Mouse (Mus musculus): ENCODE measurements around the gene Kcne1. TPM values are rescaled to one million over a fixed set of nuclear protein-coding genes. Genes with fewer than 3 reads are reported as not detected.

Kcne1 gene
- polyA plus RNA-seq, 1 experiment from 2014 or later: 0.63 TPM

DNA sequence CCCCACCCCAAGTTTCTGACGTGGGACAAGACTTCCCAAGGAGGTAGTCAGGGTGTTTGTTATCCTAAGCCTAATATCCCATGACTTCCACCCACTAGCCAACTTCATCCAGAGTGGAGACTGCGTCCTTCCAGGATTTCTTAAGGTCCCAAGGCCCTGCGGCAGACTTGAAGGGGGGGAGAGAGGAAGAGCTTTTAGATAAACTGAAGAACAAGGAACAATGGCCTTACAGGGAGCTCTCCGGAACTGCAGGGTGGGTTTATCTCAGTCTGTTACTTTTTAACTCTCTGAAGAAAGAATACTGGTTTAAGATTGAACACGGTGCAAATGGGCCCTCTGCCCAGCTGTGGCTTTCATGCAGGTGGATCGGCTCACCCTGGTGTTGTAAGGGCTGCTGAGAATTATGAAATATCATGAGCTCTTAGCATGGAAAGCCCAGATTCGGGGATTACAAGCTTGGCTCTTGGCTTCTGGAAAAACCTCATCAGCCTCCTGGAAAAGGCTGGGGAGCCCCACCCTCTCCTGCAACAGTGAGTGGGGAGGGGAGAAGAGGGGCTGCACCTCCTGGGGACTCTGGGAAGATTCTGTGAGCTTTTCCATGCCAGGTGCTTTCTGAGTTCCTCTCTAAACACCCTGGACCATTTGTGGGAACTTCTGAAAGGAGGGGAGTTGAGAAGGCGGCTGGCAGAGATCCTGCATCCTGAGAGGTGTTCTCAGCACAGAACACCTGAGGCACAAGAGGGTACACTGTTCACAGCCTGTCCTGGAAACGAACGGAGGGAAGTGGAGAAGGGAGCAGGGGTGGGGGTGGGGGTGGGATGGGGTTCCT is 38.7 kb upstream of the Kcne1 start:
- no peaks in the 10 kb centered on the region for H3K27me3 ChIP-seq (ENCODE audit: control insufficient read depth, insufficient read depth, low read depth, low read length)
- peaks cover 28% of the 10 kb centered on the region for H3K36me3 ChIP-seq (ENCODE audit: control insufficient read depth, insufficient read depth, low read length)
- peak overlapping the region; percentile 91 for H3K4me2 ChIP-seq (ENCODE audit: low read depth, low read length)
- peak overlapping the region; percentile 62 for H3K4me3 ChIP-seq (ENCODE audit: low read length)
- ATAC-seq (ENCODE audit: low read depth): no peak
- peak overlapping the region; percentile 57 for H3K9ac ChIP-seq (ENCODE audit: low read length)
- no peaks in the 10 kb centered on the region for H3K9me3 ChIP-seq (ENCODE audit: control insufficient read depth, low read length)
- WGBS: 34% methylated on average over 10 of the region's 10 CpGs
- H3K27ac ChIP-seq (ENCODE audit: low read length): peak overlapping the region; percentile 54
- H3K4me1 ChIP-seq (replicated peaks; ENCODE audit: control insufficient read depth, insufficient read depth, low read length): peaks cover 61% of the 10 kb centered on the region

DNA sequence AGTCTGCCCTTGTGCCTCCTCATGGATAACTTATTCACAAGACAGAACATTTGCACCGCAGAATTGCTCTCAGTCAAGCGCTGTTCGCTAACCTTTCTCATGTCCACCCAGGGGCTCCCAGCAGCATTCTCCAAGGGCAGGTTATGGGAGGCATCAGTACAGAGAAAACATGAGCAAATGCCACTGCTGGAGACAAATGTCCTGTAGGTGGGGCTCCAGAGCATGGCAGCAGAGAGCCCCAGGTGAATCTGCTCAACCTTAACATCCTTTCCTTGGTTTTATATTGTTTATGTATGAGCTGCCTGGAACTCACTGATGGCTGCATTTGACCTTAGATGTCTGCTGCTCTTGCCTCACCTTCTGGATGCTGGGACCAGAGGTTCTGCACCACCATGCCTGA is 34.5 kb upstream of the Kcne1 start:
- no peaks in the 10 kb centered on the region for H3K27me3 ChIP-seq (ENCODE audit: control insufficient read depth, insufficient read depth, low read depth, low read length)
- no peak for ATAC-seq (ENCODE audit: low read depth)
- 95% methylated on average over 3 of the region's 3 CpGs for WGBS
- H3K27ac ChIP-seq (ENCODE audit: low read length): no peak overlapping the region
- H3K36me3 ChIP-seq (ENCODE audit: control insufficient read depth, insufficient read depth, low read length): peaks cover 29% of the 10 kb centered on the region
- peaks cover 24% of the 10 kb centered on the region for H3K4me1 ChIP-seq (replicated peaks; ENCODE audit: control insufficient read depth, insufficient read depth, low read length)
- no peaks in the 10 kb centered on the region for H3K9me3 ChIP-seq (ENCODE audit: control insufficient read depth, low read length)
- H3K4me2 ChIP-seq (ENCODE audit: low read depth, low read length): no peak overlapping the region
- no peak overlapping the region for H3K4me3 ChIP-seq (ENCODE audit: low read length)
- H3K9ac ChIP-seq (ENCODE audit: low read length): no peak overlapping the region

DNA sequence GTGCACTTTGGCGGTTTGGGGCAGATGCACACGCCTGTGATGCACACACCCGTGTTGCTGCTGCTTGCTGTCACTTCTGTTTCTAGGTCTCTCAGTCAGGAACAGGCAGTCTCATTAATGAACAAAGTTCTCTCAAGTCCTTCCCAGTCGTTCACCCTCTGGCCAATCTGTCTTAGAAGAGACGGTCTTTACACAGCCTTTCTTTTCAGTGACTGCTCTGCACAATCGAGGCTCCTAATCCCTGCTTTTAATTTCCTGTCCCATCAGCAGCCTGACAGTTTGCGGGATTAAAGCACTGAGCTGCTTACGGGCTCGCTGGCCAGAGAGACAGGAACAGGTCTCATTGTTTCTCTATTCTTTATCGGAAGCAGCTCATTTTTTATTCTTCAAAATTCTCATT is 28.4 kb upstream of the Kcne1 start:
- Histone ChIP-seq H3K9me3 (ENCODE audit: control insufficient read depth, low read length) (no peaks in the 10 kb centered on the region), H3K27ac (ENCODE audit: low read length) (no peak overlapping the region), H3K9ac (ENCODE audit: low read length) (no peak overlapping the region), H3K4me2 (ENCODE audit: low read depth, low read length) (no peak overlapping the region), H3K36me3 (ENCODE audit: control insufficient read depth, insufficient read depth, low read length) (no peaks in the 10 kb centered on the region; the same call in 1 of the 2 replicates), H3K27me3 (ENCODE audit: control insufficient read depth, insufficient read depth, low read depth, low read length) (no peaks in the 10 kb centered on the region), H3K4me3 (ENCODE audit: low read length) (no peak overlapping the region), H3K4me1 (replicated peaks; ENCODE audit: control insufficient read depth, insufficient read depth, low read length) (no peaks in the 10 kb centered on the region)
- no peak for ATAC-seq (ENCODE audit: low read depth)
- WGBS: 64% methylated on average over 10 of the region's 10 CpGs

DNA sequence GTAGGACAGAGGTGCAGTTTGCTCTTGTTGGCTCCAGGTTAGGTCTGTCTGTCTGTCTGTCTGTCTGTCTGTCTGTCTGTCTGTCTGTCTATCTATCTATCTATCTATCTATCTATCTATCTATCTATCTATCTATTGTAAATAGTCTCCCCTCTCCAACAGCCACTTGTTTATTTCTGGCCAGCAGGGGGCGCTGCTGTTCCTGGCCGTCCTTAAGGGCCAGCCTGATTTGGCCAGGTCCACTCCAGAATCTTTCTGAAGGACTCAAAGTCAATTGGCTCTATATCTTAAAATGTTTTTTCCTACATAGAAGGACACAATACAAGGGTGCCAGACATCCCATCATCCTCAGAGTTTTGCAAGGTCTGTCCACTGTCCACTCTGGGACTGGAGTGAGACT is 25.8 kb upstream of the Kcne1 start:
- Histone ChIP-seq H3K4me2 (ENCODE audit: low read depth, low read length) (no peak overlapping the region), H3K27me3 (ENCODE audit: control insufficient read depth, insufficient read depth, low read depth, low read length) (no peaks in the 10 kb centered on the region), H3K27ac (ENCODE audit: low read length) (no peak overlapping the region), H3K9me3 (ENCODE audit: control insufficient read depth, low read length) (no peaks in the 10 kb centered on the region), H3K4me3 (ENCODE audit: low read length) (no peak overlapping the region), H3K36me3 (ENCODE audit: control insufficient read depth, insufficient read depth, low read length) (no peaks in the 10 kb centered on the region), H3K9ac (ENCODE audit: low read length) (no peak overlapping the region), H3K4me1 (replicated peaks; ENCODE audit: control insufficient read depth, insufficient read depth, low read length) (no peaks in the 10 kb centered on the region)
- ATAC-seq (ENCODE audit: low read depth): peak; percentile 35; the same call in 1 of the 2 replicates
- 2% methylated on average over 2 of the region's 2 CpGs for WGBS

DNA sequence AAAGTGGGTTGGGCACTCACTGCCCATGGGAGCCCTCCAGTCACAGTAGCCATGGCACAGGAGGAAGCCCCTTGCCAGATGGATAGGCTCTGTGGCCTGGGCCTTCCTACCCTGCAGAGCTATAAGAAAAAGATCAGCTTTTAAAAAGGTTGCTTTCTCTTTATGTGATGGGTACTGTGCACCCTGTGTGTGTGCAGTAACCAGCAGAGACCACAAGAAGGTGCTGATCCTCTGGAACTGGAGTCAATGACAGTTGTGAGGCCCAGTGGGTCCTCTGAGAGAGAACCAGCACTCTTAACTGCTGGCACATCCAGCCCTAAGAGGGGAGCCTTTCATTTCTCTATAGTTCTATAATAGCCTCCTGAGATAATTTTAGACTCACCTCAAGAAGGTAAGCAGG is 24.1 kb upstream of the Kcne1 start:
- Histone ChIP-seq H3K36me3 (ENCODE audit: control insufficient read depth, insufficient read depth, low read length) (no peaks in the 10 kb centered on the region), H3K4me2 (ENCODE audit: low read depth, low read length) (no peak overlapping the region), H3K9ac (ENCODE audit: low read length) (no peak overlapping the region), H3K4me1 (replicated peaks; ENCODE audit: control insufficient read depth, insufficient read depth, low read length) (no peaks in the 10 kb centered on the region), H3K27me3 (ENCODE audit: control insufficient read depth, insufficient read depth, low read depth, low read length) (no peaks in the 10 kb centered on the region), H3K27ac (ENCODE audit: low read length) (no peak overlapping the region), H3K4me3 (ENCODE audit: low read length) (no peak overlapping the region), H3K9me3 (ENCODE audit: control insufficient read depth, low read length) (no peaks in the 10 kb centered on the region)
- ATAC-seq (ENCODE audit: low read depth): no peak

DNA sequence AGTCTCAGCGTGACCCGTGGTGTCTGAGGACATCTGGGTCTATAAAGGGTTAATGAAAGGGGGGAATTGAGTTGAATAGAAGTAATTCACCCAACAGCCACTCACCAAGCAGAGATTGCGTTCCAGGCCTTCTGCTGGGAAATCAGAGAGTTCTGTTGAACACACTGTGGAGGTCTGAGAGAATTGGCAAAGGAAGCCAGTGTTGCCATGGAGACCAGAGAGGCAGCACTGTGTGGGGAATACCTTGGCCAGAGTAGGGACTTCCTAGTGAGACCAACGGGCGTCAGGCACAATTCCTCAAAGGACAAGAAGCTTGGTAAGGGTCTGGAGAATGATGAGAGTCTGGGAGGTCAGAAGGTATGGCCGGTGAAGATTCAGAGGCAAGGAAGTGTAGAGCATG is 23.2 kb upstream of the Kcne1 start:
- WGBS: 38% methylated on average over 6 of the region's 6 CpGs
- no peaks in the 10 kb centered on the region for H3K36me3 ChIP-seq (ENCODE audit: control insufficient read depth, insufficient read depth, low read length)
- H3K9ac ChIP-seq (ENCODE audit: low read length): no peak overlapping the region
- H3K4me2 ChIP-seq (ENCODE audit: low read depth, low read length): no peak overlapping the region
- H3K9me3 ChIP-seq (ENCODE audit: control insufficient read depth, low read length): no peaks in the 10 kb centered on the region
- no peaks in the 10 kb centered on the region for H3K4me1 ChIP-seq (replicated peaks; ENCODE audit: control insufficient read depth, insufficient read depth, low read length)
- no peak overlapping the region for H3K27ac ChIP-seq (ENCODE audit: low read length)
- 0 out of 2 replicates have a peak, but pooled peaks have one; percentile 51 for ATAC-seq (ENCODE audit: low read depth)
- no peak overlapping the region for H3K4me3 ChIP-seq (ENCODE audit: low read length)
- H3K27me3 ChIP-seq (ENCODE audit: control insufficient read depth, insufficient read depth, low read depth, low read length): no peaks in the 10 kb centered on the region

DNA sequence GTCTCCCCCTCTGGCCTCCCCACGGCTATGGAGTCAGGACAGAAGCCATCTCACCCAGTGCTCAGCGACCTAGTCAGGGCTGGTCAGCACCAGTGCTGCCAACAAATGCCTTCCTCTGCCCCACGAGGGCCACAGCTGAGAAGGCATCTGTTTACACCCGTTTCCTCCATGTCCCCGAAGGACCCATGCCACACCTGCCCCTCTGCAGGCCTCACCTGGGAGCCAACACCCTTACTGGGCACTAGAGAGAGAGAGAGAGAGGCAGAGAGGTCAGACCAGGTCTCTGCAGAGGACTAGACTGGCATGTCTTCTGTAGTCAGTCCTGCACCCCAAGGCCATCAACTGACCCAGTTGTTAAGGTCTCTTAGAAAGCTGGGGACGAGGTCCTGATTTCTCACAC is 21.8 kb upstream of the Kcne1 start:
- H3K9ac ChIP-seq (ENCODE audit: low read length): no peak overlapping the region
- H3K4me3 ChIP-seq (ENCODE audit: low read length): no peak overlapping the region
- H3K9me3 ChIP-seq (ENCODE audit: control insufficient read depth, low read length): no peaks in the 10 kb centered on the region
- no peaks in the 10 kb centered on the region for H3K27me3 ChIP-seq (ENCODE audit: control insufficient read depth, insufficient read depth, low read depth, low read length)
- no peak overlapping the region for H3K27ac ChIP-seq (ENCODE audit: low read length)
- no peaks in the 10 kb centered on the region for H3K36me3 ChIP-seq (ENCODE audit: control insufficient read depth, insufficient read depth, low read length)
- no peak overlapping the region for H3K4me2 ChIP-seq (ENCODE audit: low read depth, low read length)
- ATAC-seq (ENCODE audit: low read depth): no peak
- 65% methylated on average over 6 of the region's 6 CpGs for WGBS
- H3K4me1 ChIP-seq (replicated peaks; ENCODE audit: control insufficient read depth, insufficient read depth, low read length): no peaks in the 10 kb centered on the region

DNA sequence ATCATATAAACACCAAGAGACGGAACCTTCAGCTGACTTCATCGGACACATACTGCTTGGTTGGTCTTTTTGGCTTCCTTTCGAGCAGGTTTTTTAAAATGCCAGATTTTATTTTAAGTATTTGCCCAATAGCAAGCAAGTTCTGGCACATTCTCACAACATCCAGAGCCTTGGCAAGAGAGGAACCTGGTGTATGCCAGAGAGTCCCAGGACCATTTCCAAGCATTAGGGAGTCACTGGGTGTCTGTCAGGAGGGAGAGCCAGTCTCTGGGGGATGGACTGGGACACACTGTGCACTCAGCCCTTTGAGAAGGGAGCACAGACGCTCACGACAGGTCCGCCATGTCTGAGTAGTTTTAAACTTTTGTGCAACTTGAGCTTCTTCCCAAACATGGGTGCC is 17.7 kb upstream of the Kcne1 start:
- no peak overlapping the region for H3K4me2 ChIP-seq (ENCODE audit: low read depth, low read length)
- no peak overlapping the region for H3K27ac ChIP-seq (ENCODE audit: low read length)
- H3K9ac ChIP-seq (ENCODE audit: low read length): no peak overlapping the region
- ATAC-seq (ENCODE audit: low read depth): no peak
- H3K9me3 ChIP-seq (ENCODE audit: control insufficient read depth, low read length): no peaks in the 10 kb centered on the region
- no peaks in the 10 kb centered on the region for H3K27me3 ChIP-seq (ENCODE audit: control insufficient read depth, insufficient read depth, low read depth, low read length)
- no peaks in the 10 kb centered on the region for H3K4me1 ChIP-seq (replicated peaks; ENCODE audit: control insufficient read depth, insufficient read depth, low read length)
- 82% methylated on average over 6 of the region's 6 CpGs for WGBS
- no peak overlapping the region for H3K4me3 ChIP-seq (ENCODE audit: low read length)
- H3K36me3 ChIP-seq (ENCODE audit: control insufficient read depth, insufficient read depth, low read length): no peaks in the 10 kb centered on the region

DNA sequence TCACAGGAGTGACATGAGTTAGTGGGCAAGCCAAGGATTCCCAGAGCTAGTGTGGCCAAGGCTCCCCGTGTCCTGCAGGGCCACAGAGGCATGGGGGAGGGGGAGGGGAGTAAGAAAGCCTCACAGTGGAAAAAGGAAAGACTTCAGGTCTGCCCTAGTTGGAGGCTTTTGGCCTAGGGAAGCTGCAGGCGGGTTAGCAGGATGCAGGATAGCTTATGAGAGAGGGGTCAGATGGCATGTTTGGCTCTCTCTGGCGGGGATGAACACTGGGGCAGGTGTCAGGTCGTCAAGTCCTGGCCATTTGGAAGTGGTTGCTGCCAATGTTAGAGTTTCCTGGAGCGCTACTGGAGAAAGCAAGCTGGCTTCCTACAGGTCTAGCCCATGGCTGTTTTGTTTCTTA is 12.4 kb upstream of the Kcne1 start:
- Histone ChIP-seq H3K4me2 (ENCODE audit: low read depth, low read length) (no peak overlapping the region), H3K36me3 (ENCODE audit: control insufficient read depth, insufficient read depth, low read length) (no peaks in the 10 kb centered on the region), H3K9me3 (ENCODE audit: control insufficient read depth, low read length) (no peaks in the 10 kb centered on the region), H3K4me3 (ENCODE audit: low read length) (no peak overlapping the region), H3K27ac (ENCODE audit: low read length) (no peak overlapping the region), H3K9ac (ENCODE audit: low read length) (no peak overlapping the region), H3K27me3 (ENCODE audit: control insufficient read depth, insufficient read depth, low read depth, low read length) (no peaks in the 10 kb centered on the region), H3K4me1 (replicated peaks; ENCODE audit: control insufficient read depth, insufficient read depth, low read length) (no peaks in the 10 kb centered on the region)
- 34% methylated on average over 5 of the region's 5 CpGs for WGBS
- no peak for ATAC-seq (ENCODE audit: low read depth)
